In genomic region chr3:88460983-88461696, GRCm38 (mm10) we compare ENCODE assay signal across 8 mouse cellular contexts. TPM values are rescaled to one million over a fixed set of nuclear protein-coding genes. Genes with fewer than 3 reads are reported as not detected.
DNase-seq lines count a peak whose midpoint lies in the region; ATAC-seq and TF ChIP-seq lines count a peak whose summit lies in the region.

Gene Sema4a (minus strand): TSS chr3:88461182.

- peaks cover 4% of the 10 kb centered on the region for H3K4me1 ChIP-seq in kidney, postnatal 0 days (replicated peaks; ENCODE audit: insufficient read depth, low read length)
- H3K4me1 ChIP-seq in bone marrow, adult 2 months (ENCODE audit: control insufficient read depth, insufficient read depth, low read length): peaks cover 5% of the 10 kb centered on the region; the same call in 1 of the 2 replicates
- peaks cover 18% of the 10 kb centered on the region for H3K4me1 ChIP-seq in hindbrain, embryonic 16.5 days (ENCODE audit: control insufficient read depth, insufficient read depth, low read depth, low read length)
- H3K4me1 ChIP-seq in liver, embryonic 16.5 days (ENCODE audit: control insufficient read depth, low read depth, low read length): peaks cover 9% of the 10 kb centered on the region; the same call in 1 of the 2 replicates
- peaks cover 9% of the 10 kb centered on the region; the same call in 1 of the 2 replicates for H3K4me1 ChIP-seq in stomach, embryonic 16.5 days (ENCODE audit: control insufficient read depth, insufficient read depth, low read length)

- 36% methylated on average over 12 of the region's 12 CpGs for WGBS in kidney, postnatal 0 days
- WGBS in bone marrow, adult 2 months: 57% methylated on average over 12 of the region's 12 CpGs
- 34% methylated on average over 12 of the region's 12 CpGs for WGBS in hindbrain, embryonic 16.5 days
- WGBS in liver, embryonic 16.5 days (ENCODE audit: insufficient replicate concordance): 45% methylated on average over 12 of the region's 12 CpGs
- 45% methylated on average over 12 of the region's 12 CpGs for WGBS in stomach, embryonic 16.5 days

- 0 out of 2 replicates have a peak within 1 kb of the TSS, but pooled peaks have one; percentile 35 for H3K9ac ChIP-seq in kidney, postnatal 0 days (ENCODE audit: low read depth, low read length)
- no peak within 1 kb of the TSS for H3K9ac ChIP-seq in hindbrain, embryonic 16.5 days (ENCODE audit: low read depth, low read length)
- no peak within 1 kb of the TSS for H3K9ac ChIP-seq in liver, embryonic 16.5 days (ENCODE audit: low read depth, low read length)
- H3K9ac ChIP-seq in stomach, embryonic 16.5 days (ENCODE audit: low read length): no peak within 1 kb of the TSS

- no peaks in the 10 kb centered on the region for H3K27me3 ChIP-seq in kidney, postnatal 0 days (ENCODE audit: insufficient read depth, low read length)
- no peaks in the 10 kb centered on the region for H3K27me3 ChIP-seq in hindbrain, embryonic 16.5 days (replicated peaks; ENCODE audit: control insufficient read depth, insufficient read depth, low read length)
- peaks cover 5% of the 10 kb centered on the region for H3K27me3 ChIP-seq in liver, embryonic 16.5 days (ENCODE audit: control insufficient read depth, insufficient read depth, low read depth, low read length)
- H3K27me3 ChIP-seq in stomach, embryonic 16.5 days (ENCODE audit: control insufficient read depth, insufficient read depth, low read length): no peaks in the 10 kb centered on the region; the same call in 1 of the 2 replicates

- no peak for TF ChIP-seq POLR2A in bone marrow, adult 2 months (IDR thresholded peaks at IDR 0.05; ENCODE audit: borderline replicate concordance, control insufficient read depth, low read depth, low read length)

- H3K36me3 ChIP-seq in kidney, postnatal 0 days (ENCODE audit: insufficient read depth, low read length): no peaks in the 10 kb centered on the region
- no peaks in the 10 kb centered on the region for H3K36me3 ChIP-seq in hindbrain, embryonic 16.5 days (ENCODE audit: control insufficient read depth, insufficient read depth, low read length)
- no peaks in the 10 kb centered on the region for H3K36me3 ChIP-seq in liver, embryonic 16.5 days (ENCODE audit: control insufficient read depth, insufficient read depth)
- H3K36me3 ChIP-seq in stomach, embryonic 16.5 days (ENCODE audit: control insufficient read depth, insufficient read depth, low read length): no peaks in the 10 kb centered on the region

- no peak for TF ChIP-seq CTCF in kidney, postnatal 0 days (IDR thresholded peaks at IDR 0.05; ENCODE audit: low read depth)
- TF ChIP-seq CTCF in bone marrow, adult 2 months (IDR thresholded peaks at IDR 0.05; ENCODE audit: control insufficient read depth, insufficient read depth, low read length): no peak

- no peak within 1 kb of the TSS for H3K4me3 ChIP-seq in kidney, postnatal 0 days (replicated peaks; ENCODE audit: low read depth, low read length)
- H3K4me3 ChIP-seq in bone marrow, adult 2 months (replicated peaks; ENCODE audit: control insufficient read depth, low read depth, low read length): no peak within 1 kb of the TSS
- H3K4me3 ChIP-seq in hindbrain, embryonic 16.5 days (ENCODE audit: low read length): no peak within 1 kb of the TSS
- H3K4me3 ChIP-seq in liver, embryonic 16.5 days (ENCODE audit: low read depth, low read length): no peak within 1 kb of the TSS
- H3K4me3 ChIP-seq in stomach, embryonic 16.5 days (replicated peaks; ENCODE audit: low read length): no peak within 1 kb of the TSS

- H3K4me2 ChIP-seq in kidney, postnatal 0 days (ENCODE audit: low read length): no peak within 1 kb of the TSS
- peak within 1 kb of the TSS; percentile 10; the same call in 1 of the 2 replicates for H3K4me2 ChIP-seq in hindbrain, embryonic 16.5 days (ENCODE audit: low read length)
- H3K4me2 ChIP-seq in liver, embryonic 16.5 days (ENCODE audit: low read depth, low read length): no peak within 1 kb of the TSS
- H3K4me2 ChIP-seq in stomach, embryonic 16.5 days (ENCODE audit: low read depth, low read length): no peak within 1 kb of the TSS

- H3K9me3 ChIP-seq in kidney, postnatal 0 days (replicated peaks; ENCODE audit: low read length): no peaks in the 10 kb centered on the region
- no peaks in the 10 kb centered on the region for H3K9me3 ChIP-seq in hindbrain, embryonic 16.5 days (ENCODE audit: control insufficient read depth, low read length)
- no peaks in the 10 kb centered on the region for H3K9me3 ChIP-seq in liver, embryonic 16.5 days (replicated peaks; ENCODE audit: control insufficient read depth, low read length)
- no peaks in the 10 kb centered on the region for H3K9me3 ChIP-seq in stomach, embryonic 16.5 days (replicated peaks; ENCODE audit: control insufficient read depth, low read length)

- DNase-seq in kidney, postnatal 0 days (ENCODE audit: low spot score): no peak
- no peak for DNase-seq in kidney, adult 9 months
- DNase-seq in Muller cell, postnatal 12 days (ENCODE audit: inconsistent ontology term): no peak
- no peak for DNase-seq in yolk sac, embryonic 10.5 days (ENCODE audit: low spot score)

- no peak for ATAC-seq in kidney, postnatal 0 days (replicated peaks; ENCODE audit: low FRiP score, low read depth)
- ATAC-seq in hindbrain, embryonic 16.5 days: peak; percentile 46
- no peak for ATAC-seq in liver, embryonic 16.5 days (ENCODE audit: low read depth)
- no peak for ATAC-seq in stomach, embryonic 16.5 days (ENCODE audit: insufficient read depth, low FRiP score)

- no peak within 1 kb of the TSS for H3K27ac ChIP-seq in kidney, postnatal 0 days
- H3K27ac ChIP-seq in bone marrow, adult 2 months (ENCODE audit: control insufficient read depth, insufficient read depth, low read depth, low read length, poor library complexity): peak within 1 kb of the TSS; percentile 2; the same call in 1 of the 2 replicates
- H3K27ac ChIP-seq in hindbrain, embryonic 16.5 days (ENCODE audit: low read depth, low read length): no peak within 1 kb of the TSS
- no peak within 1 kb of the TSS for H3K27ac ChIP-seq in liver, embryonic 16.5 days (ENCODE audit: low read length)
- H3K27ac ChIP-seq in stomach, embryonic 16.5 days (ENCODE audit: low read length): no peak within 1 kb of the TSS

RNA-seq across cellular contexts. Expression of gene Sema4a, which starts in this region (rescaled TPM):
- polyA plus RNA-seq in kidney, postnatal 0 days (2015; fragmentation: Nextera tagmentation; extraction: Ambion mirVana): 32.6 and 33.3 TPM in 2 replicates
- polyA plus RNA-seq in bone marrow, adult 2 months (2011; ENCODE audit: insufficient read depth, insufficient read length, low replicate concordance, missing spikeins): 43.9 and 131 TPM in 2 replicates
- 32.3 and 32.8 TPM in 2 replicates for polyA plus RNA-seq in hindbrain, embryonic 16.5 days (2015; fragmentation: Nextera tagmentation; extraction: Ambion mirVana)
- 27.0 and 29.1 TPM in 2 replicates for polyA plus RNA-seq in liver, embryonic 16.5 days (2015; fragmentation: Nextera tagmentation; extraction: Ambion mirVana)
- 33.1 and 38.4 TPM in 2 replicates for polyA plus RNA-seq in stomach, embryonic 16.5 days (2015; fragmentation: Nextera tagmentation; extraction: Ambion mirVana)
